Mouse (Mus musculus) spleen, adult 18-20 months (tissue): Measurements from ENCODE around the gene Btbd3.
"Not testable (repeated sequence)": the region's sequence is repeated elsewhere in the genome, so short reads cannot be mapped to it uniquely, and the experiment has no call there.

ENCODE experiments used
- DNase-seq, 2 experiments: peaks; one replicate each; pipeline ENCODE4 v3.0.0; 2022; ENCODE audit warnings: mixed read lengths in 2 of 2

The Btbd3 gene

GRCm38 (mm10) chr2:138280225-138280711 is 23.9 kb downstream of the Btbd3 start:
- no peak for DNase-seq

GRCm38 (mm10) chr2:138281550-138282201 is 25.3 kb downstream of the Btbd3 start:
- no peak for DNase-seq

- DNase-seq, result no peak
Measured at GRCm38 (mm10) chr2:138283372-138283771, 27.0 kb downstream of the Btbd3 start.

- DNase-seq, result no peak
Measured at GRCm38 (mm10) chr2:138283856-138284255, 27.5 kb downstream of the Btbd3 start.

GRCm38 (mm10) chr2:138285811-138286210 is 29.4 kb downstream of the Btbd3 start:
- no peak for DNase-seq

GRCm38 (mm10) chr2:138290154-138290553 is 33.8 kb downstream of the Btbd3 start:
- no peak for DNase-seq

- DNase-seq, result no peak
Measured at GRCm38 (mm10) chr2:138294286-138294685, 37.9 kb downstream of the Btbd3 start.

- DNase-seq, result no peak
Measured at GRCm38 (mm10) chr2:138306236-138306635, 49.9 kb downstream of the Btbd3 start.

GRCm38 (mm10) chr2:138315644-138316043 is 59.3 kb downstream of the Btbd3 start:
- DNase-seq, result no peak

GRCm38 (mm10) chr2:138320408-138320807 is 64.0 kb downstream of the Btbd3 start:
- no peak for DNase-seq

GRCm38 (mm10) chr2:138321041-138321481 is 64.7 kb downstream of the Btbd3 start:
- DNase-seq, result no peak

- no peak for DNase-seq
Measured at GRCm38 (mm10) chr2:138322270-138323114, 66.1 kb downstream of the Btbd3 start.

GRCm38 (mm10) chr2:138326367-138326766 is 70.0 kb downstream of the Btbd3 start:
- DNase-seq, result no peak

- not testable (repeated sequence) for DNase-seq
Measured at GRCm38 (mm10) chr2:138334198-138334597, 77.8 kb downstream of the Btbd3 start.

GRCm38 (mm10) chr2:138337886-138338494 is 81.6 kb downstream of the Btbd3 start:
- no peak for DNase-seq

- DNase-seq, result no peak
Measured at GRCm38 (mm10) chr2:138338524-138338923, 82.2 kb downstream of the Btbd3 start.

- no peak for DNase-seq
Measured at GRCm38 (mm10) chr2:138355366-138355765, 99.0 kb downstream of the Btbd3 start.

- no peak for DNase-seq
Measured at GRCm38 (mm10) chr2:138362474-138362873, 106.1 kb downstream of the Btbd3 start.

GRCm38 (mm10) chr2:138365391-138365790 is 109.0 kb downstream of the Btbd3 start:
- no peak for DNase-seq

- DNase-seq, result no peak
Measured at GRCm38 (mm10) chr2:138374556-138374955, 118.2 kb downstream of the Btbd3 start.

- no peak for DNase-seq
Measured at GRCm38 (mm10) chr2:138378855-138379254, 122.5 kb downstream of the Btbd3 start.

GRCm38 (mm10) chr2:138384762-138385161 is 128.4 kb downstream of the Btbd3 start:
- DNase-seq, result no peak

GRCm38 (mm10) chr2:138388591-138388990 is 132.2 kb downstream of the Btbd3 start:
- DNase-seq, result no peak
